Mouse (Mus musculus): ENCODE results near the gene Lgsn. TPM values are rescaled to one million over a fixed set of nuclear protein-coding genes. Genes with fewer than 3 reads are reported as not detected.

The Lgsn gene
- total RNA-seq (2021): not detected
- long read RNA-seq, experiment 1: 0 reads
- long read RNA-seq, experiment 2: 0 reads

- no peak for DNase-seq (ENCODE audit: low spot score in 2 of 2)
Observed at GRCm38 (mm10) chr1:31176101-31176500, at the start of gene Lgsn. Gene Lgsn (plus strand): TSS chr1:31176401.

GRCm38 (mm10) chr1:31138387-31138786 is 37.8 kb upstream of the Lgsn start:
- H3K27ac ChIP-seq: no peak overlapping the region
- no peak for DNase-seq (ENCODE audit: low spot score in 2 of 2)
- TF ChIP-seq CTCF (conservative IDR thresholded peaks at IDR 0.05): no peak
- H3K4me3 ChIP-seq: no peak overlapping the region

More at GRCm38 (mm10) chr1:31176101-31176500, at the start of gene Lgsn:
- Histone ChIP-seq H3K4me3 (no peak within 1 kb of the TSS), H3K27ac (no peak within 1 kb of the TSS)
- TF ChIP-seq CTCF (conservative IDR thresholded peaks at IDR 0.05): no peak

DNA sequence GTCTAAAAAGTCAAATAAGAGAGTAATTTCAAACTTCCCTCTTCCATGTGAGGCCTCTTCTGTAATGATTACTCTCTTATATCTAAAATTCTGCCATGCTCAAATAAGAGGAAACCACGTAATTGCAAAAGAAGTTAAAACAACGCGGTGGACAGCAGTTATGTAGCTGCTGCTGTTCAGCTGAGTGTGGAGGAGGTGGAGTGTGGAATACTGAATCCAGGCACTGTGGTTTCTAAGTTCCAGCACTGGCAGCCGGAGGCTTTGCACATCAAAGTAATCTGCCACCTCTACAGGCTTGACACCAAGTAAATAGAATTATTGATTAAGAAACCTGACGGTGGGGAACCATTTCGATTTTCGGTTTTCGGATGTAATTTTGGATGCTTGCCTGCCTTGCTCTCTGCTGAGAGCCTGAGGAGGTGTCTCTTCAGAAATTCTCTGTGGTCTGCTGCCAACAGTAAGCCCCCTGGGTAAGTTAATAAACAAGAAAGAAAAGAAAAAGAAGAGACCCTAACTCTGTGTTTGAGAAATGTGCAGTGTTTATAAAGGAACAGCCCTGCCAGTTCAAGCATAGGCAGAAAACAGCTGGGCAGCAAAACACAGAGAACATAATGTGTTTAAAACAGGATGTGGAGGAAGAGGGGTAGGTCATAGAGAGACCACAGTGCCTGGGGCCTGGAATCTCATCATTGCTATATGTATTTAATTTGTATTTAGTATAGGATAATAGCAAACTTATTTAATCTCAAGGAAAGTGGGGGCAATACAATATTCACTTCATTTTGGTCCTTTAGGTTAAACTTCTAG is 33.7 kb upstream of the Lgsn start:
- DNase-seq (ENCODE audit: low spot score in 2 of 2): no peak
- Histone ChIP-seq H3K27ac (no peak overlapping the region), H3K4me3 (no peak overlapping the region)
- no peak for TF ChIP-seq CTCF (conservative IDR thresholded peaks at IDR 0.05)

GRCm38 (mm10) chr1:31143571-31143970 is 32.6 kb upstream of the Lgsn start:
- TF ChIP-seq CTCF (conservative IDR thresholded peaks at IDR 0.05): no peak
- DNase-seq (ENCODE audit: low spot score in 2 of 2): no peak
- Histone ChIP-seq H3K27ac (no peak overlapping the region), H3K4me3 (no peak overlapping the region)

DNA sequence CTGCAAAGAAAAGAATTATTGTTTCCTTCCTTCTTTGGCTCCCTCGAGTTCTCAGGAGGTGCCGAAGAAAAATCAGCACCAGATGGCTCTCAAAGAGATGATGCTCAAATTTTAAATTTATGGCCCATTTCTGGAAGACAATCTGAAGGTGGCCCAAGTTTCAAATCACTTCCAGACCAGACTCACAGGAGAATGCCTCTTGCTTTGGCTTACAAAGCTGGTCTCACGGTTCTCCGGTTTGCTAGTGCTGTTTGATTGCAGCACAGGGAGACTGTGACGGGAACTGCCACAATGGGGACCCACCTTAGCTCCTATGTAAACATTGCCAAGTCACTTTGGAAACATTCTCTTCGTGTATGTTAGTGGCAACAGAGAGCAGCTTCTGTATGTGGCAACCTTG is 26.5 kb upstream of the Lgsn start:
- no peak overlapping the region for H3K4me3 ChIP-seq
- TF ChIP-seq CTCF (conservative IDR thresholded peaks at IDR 0.05): no peak
- no peak overlapping the region for H3K27ac ChIP-seq
- no peak for DNase-seq (ENCODE audit: low spot score in 2 of 2)

DNA sequence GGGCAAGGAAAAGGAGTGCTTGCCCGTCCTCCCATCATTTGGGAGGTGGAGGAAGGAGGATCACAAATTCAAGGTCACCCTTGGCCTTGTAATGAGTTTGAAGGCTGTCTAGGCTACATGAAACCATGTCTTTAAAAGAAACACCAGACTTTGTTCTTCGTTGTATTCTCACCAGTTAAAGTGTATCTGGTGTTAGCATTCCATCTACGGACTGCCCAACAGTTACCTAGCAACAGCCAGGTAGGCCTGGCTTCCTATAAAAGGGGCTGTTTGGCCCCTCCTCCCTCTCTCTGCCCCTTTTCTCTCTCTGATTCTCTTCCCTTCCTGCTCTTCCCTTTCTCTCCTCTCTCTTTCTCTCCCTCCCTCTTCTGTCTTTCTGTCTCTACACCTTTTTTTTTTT is 25.7 kb upstream of the Lgsn start:
- H3K27ac ChIP-seq: no peak overlapping the region
- DNase-seq (ENCODE audit: low spot score in 2 of 2): no peak
- no peak for TF ChIP-seq CTCF (conservative IDR thresholded peaks at IDR 0.05)
- H3K4me3 ChIP-seq: no peak overlapping the region

DNA sequence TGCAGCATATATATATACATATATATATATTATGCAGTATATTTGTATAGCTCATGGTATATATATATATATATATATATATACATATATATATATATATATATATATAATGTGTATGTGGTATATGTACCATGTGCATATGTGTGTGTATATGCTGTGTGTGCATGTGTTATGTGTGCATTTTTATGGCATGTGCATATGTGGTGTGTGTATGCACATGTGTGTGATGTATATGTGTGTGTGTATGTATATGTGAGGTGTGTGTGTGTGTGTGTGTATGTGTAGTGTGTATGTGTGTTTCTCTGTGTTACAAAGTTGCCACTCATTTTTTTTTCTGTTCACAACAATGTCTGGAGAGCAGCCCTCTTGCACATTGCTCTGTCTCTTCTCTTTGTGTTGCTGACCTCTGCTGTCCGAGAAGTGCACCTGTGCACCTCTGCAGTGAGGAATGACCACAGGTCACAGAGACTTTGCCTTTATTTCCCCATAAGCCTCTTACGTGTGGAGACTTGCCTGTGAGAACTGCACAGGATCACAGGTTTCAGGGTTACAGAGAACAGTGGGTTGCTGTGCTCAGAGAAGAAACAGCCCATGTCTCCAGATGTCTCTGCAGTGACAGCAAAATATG is 23.3 kb upstream of the Lgsn start:
- TF ChIP-seq CTCF (conservative IDR thresholded peaks at IDR 0.05): no peak; the same call in 1 of the 2 replicates
- H3K4me3 ChIP-seq: no peak overlapping the region
- H3K27ac ChIP-seq: no peak overlapping the region
- no peak for DNase-seq (ENCODE audit: low spot score in 2 of 2)

DNA sequence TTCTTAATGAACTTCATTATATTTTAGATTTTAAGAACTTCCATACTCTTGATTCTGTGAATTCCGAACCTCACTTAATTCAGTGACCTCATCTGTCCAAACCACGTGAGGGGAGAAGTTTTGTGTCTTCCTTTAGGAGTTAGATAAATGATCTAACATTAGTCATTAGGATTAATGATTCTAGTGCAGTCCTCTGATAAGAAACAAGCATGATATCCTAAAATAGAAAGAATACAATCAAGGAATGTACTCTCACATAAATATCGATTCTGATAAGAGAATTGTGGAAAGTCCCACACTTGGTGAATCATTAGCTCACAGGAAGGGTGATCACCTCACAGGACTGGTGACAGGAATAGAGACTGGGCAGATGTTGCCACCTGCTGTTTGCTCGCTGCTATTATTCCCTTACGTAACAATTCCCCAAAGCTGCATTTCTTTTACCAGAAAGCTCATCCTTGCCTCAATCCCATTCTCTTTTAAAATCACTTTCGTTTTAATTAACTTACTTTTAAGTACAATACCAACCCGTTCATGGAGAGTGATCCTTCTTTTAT is 22.3 kb upstream of the Lgsn start:
- Histone ChIP-seq H3K27ac (peak overlapping the region; percentile 86), H3K4me3 (no peak overlapping the region)
- peak; percentile 48 to 63 for DNase-seq (ENCODE audit: low spot score in 2 of 2)
- peak; percentile 89 for TF ChIP-seq CTCF (conservative IDR thresholded peaks at IDR 0.05)

GRCm38 (mm10) chr1:31156185-31156584 is 20.0 kb upstream of the Lgsn start:
- H3K4me3 ChIP-seq: no peak overlapping the region
- H3K27ac ChIP-seq: no peak overlapping the region
- no peak for DNase-seq (ENCODE audit: low spot score in 2 of 2)
- TF ChIP-seq CTCF (conservative IDR thresholded peaks at IDR 0.05): no peak

DNA sequence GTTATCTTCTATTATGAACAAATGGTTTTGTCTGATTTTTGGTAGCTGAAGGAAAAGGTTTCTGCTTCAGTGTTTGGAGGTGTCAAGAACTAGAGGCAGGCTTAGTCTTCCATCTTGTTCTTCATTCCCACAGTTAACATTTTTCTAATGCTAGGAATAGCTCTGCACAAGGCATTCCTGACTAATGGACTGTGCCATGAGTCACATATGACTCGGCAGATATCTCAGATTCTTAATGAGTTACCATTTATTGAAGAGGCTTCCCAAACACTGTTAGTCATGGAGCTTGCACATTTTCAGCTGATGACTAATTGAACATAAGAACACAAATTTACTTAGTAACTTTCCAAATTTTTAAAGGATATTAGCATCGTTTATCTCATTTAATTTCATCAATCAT is 19.3 kb upstream of the Lgsn start:
- no peak for TF ChIP-seq CTCF (conservative IDR thresholded peaks at IDR 0.05)
- Histone ChIP-seq H3K27ac (no peak overlapping the region), H3K4me3 (no peak overlapping the region)
- DNase-seq (ENCODE audit: low spot score in 2 of 2): no peak

GRCm38 (mm10) chr1:31164527-31165189 is 11.5 kb upstream of the Lgsn start:
- no peak for TF ChIP-seq CTCF (conservative IDR thresholded peaks at IDR 0.05)
- H3K27ac ChIP-seq: no peak overlapping the region
- no peak overlapping the region for H3K4me3 ChIP-seq
- DNase-seq (ENCODE audit: low spot score in 2 of 2): no peak

- no peak for TF ChIP-seq CTCF (conservative IDR thresholded peaks at IDR 0.05)
- Histone ChIP-seq H3K27ac (no peak overlapping the region), H3K4me3 (no peak overlapping the region)
- DNase-seq (ENCODE audit: low spot score in 2 of 2): no peak
Observed at GRCm38 (mm10) chr1:31165326-31166121, 10.7 kb upstream of the Lgsn start.

Measured in layer of hippocampus, adult 2 months (tissue).